Mouse (Mus musculus) gastrocnemius, postnatal 10 days (tissue): ENCODE data around the gene Eno2. TPM values are rescaled to one million over a fixed set of nuclear protein-coding genes. Genes with fewer than 3 reads are reported as not detected.

Source experiments
- DNase-seq: peaks from one replicate; pipeline ENCODE4 v3.0.0; 2021; ENCODE audit warnings: mixed read lengths
- total RNA-seq, 2 experiments: library from RNA; stranded (reverse); gene quantifications; 2 replicates each; pipeline ENCODE4 v1.2.3; 2021

Eno2 gene
- total RNA-seq, 2 experiments from 2014 or later = 2.9 to 6.5 TPM

DNA sequence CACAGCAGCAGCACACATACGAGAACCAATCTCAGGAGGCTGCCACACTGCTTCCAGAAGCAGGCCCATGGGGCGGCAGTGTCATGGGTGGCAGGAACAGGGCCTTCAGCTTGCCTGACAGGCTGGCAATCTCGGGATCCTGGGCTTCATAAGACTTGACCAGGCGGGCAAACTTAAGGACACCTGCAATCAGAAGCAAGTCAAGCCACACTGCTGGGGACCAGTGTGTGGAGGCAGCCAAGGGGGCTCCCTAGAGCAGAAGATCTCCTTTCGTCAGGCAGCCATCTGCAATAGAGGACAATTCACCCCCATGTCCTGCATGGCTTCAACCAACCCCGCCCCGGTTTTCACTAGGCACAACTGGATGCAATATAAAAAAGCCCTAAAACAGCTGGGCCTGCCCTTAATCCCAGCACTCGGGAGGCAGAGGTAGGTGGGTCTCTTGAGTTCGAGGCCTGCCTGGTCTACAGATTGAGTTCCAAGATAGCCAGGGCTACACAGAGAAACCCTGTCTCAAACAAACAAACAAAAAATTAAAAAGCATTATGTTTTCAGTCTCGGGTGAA lies 30.2 kb downstream of the Eno2 start:
- DNase-seq = no peak

DNA sequence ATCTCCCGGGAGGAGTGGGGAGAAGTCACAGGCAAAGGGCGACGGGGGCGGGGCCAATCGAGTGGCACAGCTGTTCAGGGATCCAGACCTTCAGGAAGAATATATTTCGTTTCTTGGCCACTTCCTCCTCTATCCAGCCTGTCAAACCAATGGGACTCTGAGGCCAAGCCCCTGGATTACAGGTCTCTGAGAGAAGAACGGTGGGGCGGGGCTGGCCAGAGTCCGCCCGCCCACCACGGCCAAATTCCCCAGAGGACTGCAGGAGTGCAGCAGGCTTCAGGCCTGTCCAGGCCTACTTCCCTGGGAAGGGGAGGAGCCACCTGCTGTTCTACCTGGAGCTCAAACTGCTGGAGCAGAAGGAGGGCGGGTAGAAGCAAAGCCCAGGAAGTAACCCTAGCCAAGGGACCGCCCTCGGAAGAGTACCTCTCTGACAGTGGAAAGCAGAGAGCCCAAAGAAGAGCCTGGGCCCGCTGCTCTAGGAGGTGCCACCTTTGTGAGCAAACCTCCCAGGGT lies 30.9 kb downstream of the Eno2 start, which contains the start of gene Ptpn6:
Gene Ptpn6, minus strand, starts transcription at position 204 of the 513 bp plus-strand sequence.
- DNase-seq = no peak

DNA sequence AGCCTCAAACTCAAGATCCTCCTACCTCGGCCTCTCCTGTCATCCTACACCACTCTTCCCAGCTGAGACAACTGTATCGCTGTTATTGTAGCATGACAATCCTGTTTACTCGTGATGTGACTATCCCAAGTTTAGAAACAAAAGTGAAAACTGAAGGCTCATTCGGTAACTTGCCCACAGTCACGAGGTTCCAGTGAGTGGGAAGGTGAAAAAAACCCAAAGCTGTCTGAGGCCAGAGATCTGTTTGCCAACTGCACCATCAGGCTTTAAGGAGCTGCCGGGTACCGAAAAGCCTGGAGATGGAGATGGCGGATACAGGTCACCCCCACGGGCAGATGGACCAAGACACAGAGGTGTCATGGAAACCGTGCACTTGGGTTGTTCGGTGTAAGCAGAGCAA lies 32.4 kb downstream of the Eno2 start:
- no peak for DNase-seq

DNA sequence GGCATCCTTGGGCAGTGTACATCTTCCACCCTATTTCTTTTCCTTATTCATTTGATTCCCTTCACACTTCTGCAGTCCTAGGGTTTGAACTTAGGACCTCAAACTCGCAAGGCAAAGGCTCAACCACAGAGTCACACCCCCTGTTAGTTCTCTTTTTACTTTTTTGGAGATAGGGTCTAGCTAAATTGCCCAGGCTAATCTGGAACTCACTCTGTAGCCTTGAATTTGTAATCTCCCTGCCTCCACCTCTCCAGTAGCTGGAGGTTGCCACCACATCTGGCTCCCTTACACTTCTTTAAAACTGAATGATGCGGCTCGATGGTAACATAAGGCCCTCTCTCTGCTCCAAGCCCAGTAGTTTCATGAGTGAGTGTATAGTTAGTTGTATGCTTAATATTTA lies 35.1 kb downstream of the Eno2 start:
- DNase-seq = no peak

DNA sequence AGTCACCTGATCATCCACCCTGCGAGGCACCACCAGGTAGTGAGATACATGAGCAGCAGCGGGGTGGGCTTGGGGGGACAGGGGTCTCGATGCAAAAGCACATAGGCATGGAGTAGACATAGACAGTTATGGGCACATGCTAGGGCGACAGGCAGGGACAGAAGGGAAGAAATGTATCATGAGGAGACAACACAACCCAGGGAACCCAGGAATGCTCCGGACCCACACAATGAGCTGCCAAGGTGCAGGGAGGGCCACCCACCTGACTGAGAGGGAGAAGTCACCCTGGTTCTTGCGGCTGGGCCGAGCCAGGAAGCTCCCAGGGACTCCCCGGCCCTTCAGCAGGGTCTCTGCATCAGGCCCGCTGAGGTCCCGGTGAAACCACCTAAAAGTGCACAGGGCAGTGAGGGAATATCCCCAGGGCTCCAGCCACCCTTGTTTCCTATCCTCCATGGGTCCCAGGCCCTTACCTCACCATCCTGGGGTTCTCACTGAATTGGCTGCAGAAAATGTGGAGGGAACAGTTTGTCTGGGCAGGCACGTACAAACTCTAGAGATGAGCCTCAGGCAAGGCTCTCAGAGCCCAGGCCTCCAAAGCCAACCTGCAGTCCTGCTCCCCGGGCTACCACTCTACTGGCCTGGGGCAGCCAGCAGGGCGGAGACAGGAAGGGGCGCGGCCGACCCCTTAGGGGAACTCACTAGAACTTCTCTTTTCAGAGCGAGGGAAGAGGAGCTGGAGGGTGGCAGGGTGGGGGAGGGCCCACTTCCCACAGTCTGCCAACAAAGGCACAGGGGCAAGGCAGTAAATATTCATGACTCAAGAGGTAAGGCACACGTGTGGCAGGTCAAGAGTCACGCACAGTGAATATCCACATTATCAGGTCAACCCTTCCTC lies 36.8 kb downstream of the Eno2 start:
- DNase-seq = no peak

DNA sequence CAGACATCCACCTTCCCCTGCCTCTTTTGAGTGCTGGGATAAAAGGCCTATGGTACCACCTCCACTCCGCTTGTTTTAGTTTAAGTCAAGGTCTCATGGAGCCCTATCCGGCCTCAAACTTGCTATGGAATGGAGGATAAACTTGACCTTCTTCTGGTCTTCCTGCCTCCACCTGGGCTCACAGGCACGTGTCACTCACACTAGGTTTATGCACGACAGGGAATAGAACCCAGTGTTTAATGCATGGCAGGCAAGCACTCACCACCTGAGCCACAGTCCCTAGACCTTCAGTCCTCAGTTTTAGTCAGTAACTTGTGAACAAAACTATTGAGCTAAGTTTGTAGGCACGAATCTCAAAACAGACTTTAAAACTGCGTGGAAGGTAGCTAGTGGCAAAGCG lies 38.4 kb downstream of the Eno2 start:
- DNase-seq = no peak

DNA sequence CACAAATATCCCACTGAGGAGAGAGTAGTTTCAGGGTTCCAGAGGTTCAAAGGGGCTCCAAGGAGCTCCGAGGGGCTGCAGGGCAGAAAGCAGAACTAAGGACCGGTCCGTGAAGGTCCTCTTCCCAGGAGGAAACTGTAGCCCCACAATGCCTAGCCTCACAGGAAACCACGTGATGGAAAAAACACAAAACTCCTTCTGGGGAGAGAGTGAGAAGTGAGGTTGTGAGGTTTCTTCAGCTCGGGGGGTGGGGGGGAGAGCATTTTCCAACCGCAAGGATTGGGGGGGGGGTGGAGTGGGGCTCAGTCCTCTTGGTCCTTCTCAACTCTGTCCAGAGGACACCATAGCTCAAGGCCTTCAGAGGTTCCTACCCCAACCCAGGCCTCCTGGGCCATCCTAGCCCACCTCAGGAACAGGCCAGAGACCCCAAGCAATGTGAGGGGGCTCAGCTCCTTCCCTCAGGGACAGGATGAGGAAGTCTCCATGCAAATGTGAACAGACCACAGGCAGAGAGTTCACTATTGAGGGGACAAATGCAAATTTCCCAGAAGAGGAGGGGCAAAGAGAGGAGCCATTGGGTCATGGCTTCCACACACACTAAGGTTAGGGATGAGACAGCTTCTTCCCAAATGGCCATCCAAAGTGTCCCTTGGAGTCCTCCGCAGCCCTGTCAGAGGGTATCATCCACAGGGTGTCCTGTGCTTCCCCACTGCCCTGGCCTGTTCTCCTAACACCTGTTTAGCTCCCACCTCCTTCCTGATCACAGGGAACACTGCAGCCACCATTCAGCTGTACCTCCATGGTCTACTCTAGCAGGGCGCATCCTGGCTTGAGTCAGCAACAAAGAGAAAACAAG lies 39.4 kb downstream of the Eno2 start:
- no peak for DNase-seq

DNA sequence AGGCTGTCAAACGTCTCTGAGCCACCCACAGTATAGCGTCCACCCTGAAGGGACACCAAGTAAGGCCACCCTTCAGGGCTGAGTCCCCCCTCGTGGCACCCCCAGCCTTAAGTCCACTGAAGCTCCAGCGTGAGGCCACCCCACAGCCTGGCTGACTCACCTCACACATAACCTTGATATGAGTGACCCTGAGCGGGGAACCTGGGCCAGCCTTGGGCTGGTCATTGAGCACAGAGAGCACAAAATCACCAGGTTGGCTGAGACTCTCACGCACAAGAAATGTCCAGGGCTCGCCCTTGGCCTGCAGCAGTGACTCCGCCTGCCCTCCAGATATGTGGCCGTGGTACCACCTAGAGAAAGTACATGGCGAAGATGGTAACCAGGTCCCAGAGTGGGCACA lies 40.9 kb downstream of the Eno2 start:
- DNase-seq = no peak

DNA sequence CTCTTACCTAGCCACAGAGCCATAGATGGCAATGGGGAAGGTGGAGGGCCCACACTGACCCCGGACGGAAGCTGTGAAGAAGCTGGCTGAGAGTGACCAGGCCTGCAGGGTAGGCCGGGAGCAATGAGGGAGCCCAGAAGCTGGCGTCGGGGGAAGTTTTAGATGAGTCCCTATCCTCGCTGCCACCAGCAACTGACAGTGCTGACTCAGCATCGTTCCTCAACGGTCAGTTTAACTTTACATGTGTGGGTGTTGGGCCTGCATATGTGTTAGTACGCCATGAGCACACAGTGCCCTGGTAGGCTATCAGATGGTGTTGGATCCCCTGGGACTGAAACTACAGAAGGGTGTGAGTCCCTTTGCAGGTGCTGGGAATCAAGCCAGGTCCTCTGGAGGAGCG lies 45.0 kb downstream of the Eno2 start:
- no peak for DNase-seq

DNA sequence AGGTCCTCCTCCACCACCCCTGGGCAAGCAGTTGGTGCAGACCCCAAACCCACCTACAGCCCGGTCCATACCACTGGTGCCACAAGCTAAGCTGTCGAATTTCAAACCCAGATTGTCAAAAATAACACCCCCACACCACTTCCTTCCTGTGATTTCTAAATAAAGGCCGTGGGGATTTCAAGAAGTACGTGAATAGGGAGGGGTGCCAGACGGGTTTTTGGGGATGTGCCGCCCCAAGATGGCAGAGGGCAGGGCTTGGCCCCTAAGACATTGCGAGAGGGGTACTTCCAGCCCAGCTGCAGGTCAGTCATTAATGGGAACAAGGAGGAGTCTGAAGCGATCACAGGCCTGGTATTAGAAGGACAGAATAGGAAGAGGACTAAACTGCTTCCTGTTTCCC lies 45.9 kb downstream of the Eno2 start:
- DNase-seq = no peak

DNA sequence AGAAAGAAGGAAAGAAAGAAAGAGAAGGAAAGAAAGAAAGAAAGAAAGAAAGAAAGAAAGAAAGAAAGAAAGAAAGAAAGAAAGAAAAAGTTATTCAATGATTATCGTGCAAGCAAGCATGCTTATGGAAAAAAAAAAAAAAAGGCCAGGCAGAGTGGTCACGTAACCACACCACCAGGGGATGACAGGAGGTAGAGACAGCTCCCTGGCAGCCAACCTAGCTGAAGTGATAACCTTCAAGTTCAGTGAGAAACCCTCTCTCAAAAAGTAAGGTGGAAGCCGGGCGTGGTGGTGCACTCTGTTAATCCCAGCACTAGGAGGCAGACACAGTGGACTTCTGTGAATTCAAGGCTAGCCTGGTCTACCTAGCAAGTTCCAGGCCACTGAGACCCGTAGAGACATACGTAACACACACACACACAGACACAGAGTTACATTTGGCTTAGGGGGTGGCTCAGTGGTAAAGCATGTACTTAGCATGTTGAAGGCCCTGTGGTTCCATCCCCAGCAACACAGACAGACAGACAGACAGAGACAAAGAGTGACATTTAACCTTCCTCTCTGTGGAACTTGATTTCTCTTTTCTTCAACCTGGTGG lies 46.5 kb downstream of the Eno2 start:
- DNase-seq = no peak

DNA sequence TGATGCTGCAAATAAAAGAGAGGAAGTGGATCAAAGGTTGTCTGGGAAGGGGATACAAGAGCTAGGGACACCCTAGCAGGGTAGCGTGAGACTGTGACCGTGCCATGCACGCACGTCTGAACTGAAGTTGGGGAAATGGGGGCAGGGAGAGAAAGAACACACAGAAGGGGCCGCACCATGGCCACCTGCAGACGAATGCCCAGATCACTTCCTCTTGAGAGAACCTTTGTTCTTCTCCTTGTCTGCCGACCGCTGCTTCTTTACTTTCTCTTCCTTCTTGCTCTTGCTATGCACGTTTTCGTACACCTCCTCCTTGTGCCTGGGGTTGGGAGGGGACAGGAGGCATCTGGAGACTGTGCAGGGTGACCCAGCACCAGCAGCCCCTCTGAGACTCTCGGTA lies 48.6 kb downstream of the Eno2 start:
- DNase-seq = no peak

DNA sequence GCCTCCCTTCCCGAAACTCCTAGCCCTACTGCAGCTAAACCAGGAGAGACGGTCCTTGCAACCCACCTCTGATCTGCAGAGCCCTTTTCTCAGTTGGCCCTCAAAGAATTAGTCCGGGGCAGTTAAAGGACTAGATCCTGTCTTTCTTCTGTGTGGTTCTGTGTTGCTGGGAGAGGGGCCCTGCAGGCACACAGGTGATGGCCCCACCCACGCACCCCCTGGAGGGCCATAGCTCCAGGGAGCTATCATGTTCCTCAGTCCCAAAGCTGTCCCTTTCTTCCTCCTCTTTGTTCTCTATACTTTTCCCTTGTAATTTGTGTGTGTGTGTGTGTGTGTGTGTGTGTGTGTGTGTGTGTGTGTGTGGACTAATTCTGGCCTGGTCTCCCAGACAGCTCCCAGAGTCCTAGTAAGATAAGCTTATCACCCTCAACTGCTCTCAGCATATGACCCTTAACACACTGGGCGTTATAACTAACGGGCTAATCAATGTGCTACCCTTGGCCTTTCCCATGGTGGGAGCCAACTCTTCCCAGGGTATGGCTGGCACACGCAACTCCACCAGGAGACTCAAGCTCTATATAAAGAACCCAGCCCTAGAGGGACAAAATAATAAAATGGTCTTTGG lies 50.0 kb downstream of the Eno2 start:
- DNase-seq = no peak

DNA sequence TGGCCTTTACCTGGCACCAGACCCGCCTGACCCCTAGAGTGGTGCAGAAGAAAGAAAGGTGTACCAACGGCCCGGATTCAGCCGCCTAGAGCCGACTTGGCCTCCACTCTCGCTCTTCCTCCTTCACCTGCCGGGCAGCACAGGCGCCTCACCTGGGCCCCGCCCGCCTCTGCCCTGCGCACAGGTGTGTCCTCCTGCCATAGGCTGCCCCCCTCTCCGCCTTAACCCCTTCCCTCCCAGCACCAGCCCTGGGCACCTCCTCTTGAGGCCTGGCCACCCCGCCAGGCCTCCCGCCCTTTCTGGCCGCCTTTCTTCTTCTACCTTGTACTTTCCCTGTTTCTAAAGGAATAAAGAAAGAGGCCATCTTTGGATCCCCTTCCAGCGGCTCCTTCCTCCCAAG lies 50.8 kb downstream of the Eno2 start:
- no peak for DNase-seq

DNA sequence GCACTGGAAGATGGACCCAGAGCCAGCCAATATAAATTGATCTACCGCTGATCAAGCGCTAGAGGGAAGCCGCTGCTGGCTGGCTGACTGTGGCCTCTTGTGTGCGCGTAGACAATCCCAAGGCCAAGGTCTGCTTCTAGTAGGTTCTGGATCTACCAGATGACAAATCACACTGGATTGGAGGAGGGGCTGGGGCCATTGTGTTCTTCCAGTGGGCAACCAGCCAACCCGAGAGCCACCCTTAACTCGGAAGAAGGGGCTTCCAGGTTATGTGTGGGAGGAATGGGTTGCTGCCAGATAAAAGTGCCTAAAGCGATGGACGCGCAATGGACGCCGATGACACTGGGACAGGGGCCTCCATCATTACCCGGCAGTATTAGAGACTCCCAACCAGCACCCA lies 51.5 kb downstream of the Eno2 start:
- DNase-seq = no peak

DNA sequence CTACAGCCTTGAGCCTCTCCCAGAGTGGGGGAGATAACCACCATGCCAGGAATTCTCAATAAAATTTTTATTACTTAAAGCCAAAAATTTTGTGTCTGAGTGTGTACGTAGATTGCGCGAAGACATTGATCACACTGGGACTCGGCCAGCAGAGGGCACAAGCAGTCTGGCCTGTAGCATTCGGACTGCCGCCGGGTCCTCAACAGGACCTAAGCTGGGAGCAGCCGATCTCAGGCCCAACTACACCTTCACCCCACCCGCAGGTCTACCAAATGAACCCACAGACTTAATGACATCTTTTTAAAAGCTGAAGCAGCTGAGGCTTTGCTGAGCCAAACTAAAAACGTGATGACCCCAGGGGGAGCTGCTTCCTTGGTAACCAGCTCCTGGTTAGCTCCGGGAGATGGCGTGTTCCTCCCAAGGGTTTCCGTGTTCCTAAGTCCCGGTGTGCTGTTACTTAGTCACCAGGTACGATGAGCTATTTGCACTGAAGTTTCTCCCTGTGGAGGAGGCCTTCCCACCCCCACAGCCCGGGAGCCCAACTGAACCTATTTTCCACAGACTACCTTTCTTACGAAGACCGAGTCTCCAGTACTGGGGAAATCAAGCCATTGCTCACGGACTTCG lies 52.5 kb downstream of the Eno2 start:
- DNase-seq = no peak

DNA sequence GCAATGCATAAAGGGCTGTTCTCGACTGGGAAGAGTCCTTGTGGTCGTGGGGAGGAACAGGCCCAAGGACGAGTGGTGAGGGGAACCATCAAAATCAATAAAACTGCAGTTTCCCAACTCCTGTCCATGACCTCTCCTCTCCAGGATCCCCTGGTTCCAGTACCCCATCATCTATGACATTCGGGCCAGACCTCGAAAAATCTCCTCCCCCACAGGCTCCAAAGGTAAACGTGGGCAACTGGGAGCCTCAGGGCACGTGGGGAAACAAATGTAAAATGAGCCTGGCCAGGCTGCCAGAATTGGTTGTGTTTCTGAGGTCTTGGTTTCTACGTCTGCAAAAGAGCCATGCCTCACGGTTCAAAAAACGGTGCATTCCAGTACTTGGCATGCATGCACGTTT lies 56.6 kb downstream of the Eno2 start:
- no peak for DNase-seq

DNA sequence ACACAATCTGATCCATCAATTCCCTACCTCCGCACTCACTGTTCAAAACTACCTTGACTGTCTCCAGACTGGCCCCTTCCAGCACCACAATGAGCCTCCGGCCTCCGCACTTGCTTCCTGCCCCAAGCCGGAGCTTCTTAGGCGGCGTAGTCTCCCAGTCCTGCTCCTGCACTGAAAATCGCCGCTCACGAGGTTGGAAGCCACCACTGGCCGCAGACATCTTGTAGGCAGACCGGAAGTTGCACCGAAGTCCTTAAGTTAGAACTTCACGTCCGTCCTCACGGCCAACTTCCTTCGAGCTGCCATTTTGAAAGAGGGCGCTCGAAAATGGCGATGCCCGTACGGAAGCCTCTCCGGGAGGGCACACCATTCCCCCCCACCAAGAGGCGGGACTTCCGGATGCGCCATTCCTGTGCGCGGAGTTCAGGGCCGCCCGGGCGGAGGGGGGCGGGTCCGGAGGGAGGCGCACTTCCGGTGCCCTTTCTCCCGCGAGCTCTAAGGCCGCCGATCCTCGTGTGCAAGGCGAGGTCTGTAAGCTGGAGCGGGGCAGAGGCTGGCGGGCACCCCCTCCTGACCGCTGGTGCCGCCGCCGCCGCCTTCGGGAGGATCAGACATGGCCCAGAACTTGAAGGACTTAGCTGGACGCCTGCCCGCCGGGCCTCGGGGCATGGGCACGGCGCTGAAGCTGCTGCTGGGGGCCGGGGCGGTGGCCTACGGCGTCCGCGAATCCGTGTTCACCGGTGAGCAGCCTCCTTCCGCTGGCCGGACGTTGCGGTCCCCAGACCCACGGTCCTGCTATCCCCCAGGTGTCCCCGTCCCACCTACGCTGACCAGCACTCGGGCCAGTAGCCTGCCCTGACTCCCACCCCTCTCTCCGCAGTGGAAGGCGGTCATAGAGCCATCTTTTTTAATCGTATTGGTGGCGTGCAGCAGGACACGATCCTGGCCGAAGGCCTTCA lies 57.4 kb downstream of the Eno2 start, which contains the start of the genes Emg1 and Phb2:
Gene Emg1, minus strand, starts transcription at position 355 of the 959 bp plus-strand sequence.
Gene Phb2, plus strand, starts transcription at position 513 of the 959 bp plus-strand sequence.
- peak; percentile 98 for DNase-seq
